Mouse (Mus musculus) c-Kit-positive CD71-positive TER-119-positive erythroid progenitor cells, embryonic 14.5 days (primary cell): Measurements from ENCODE around the gene Sirt6.

Source experiments
- DNase-seq: peaks from one replicate; pipeline ENCODE4 v3.0.0-alpha.2; 2013; ENCODE audit warnings: low spot score

Sirt6 gene

DNA sequence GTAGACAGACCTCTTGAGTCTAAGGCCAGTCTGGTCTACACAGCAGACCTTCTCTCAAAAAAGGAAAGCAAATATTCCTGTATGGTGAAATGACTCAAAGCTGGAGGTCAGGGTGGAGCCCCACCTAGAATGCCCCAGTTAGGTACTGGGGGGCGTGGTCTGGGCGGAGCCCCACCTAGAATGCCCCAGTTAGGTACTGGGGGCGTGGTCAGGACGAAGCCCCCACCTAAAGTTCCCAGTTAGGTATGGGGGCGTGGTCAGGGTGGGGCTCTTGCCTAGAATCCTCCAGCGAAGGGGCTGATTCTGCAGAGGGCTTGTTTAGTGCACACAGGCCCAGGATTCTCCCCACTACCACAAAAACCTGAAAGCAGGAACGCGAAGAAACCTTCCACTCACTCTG, 4.2 kb downstream of the Sirt6 start:
- DNase-seq = no peak

DNA sequence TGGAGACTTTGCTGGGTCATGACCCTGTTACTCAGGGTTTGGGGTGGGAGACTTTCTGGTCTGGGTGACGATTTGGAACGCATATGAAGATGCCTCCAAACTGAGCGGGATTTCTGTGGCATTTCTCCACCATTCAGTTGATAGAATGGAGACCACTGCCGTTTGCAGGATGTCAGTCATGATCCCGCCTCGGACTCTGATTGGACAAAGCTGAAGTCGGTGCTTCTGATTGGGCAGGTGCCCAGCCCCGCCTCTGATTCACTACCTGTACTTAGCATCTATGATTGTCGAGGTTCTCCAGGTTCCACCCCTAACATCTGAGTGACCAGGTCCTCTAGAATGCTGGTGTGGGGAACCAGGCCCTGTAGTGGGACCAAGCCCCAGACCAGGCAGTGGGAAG, 6.8 kb downstream of the Sirt6 start:
- no peak for DNase-seq

DNA sequence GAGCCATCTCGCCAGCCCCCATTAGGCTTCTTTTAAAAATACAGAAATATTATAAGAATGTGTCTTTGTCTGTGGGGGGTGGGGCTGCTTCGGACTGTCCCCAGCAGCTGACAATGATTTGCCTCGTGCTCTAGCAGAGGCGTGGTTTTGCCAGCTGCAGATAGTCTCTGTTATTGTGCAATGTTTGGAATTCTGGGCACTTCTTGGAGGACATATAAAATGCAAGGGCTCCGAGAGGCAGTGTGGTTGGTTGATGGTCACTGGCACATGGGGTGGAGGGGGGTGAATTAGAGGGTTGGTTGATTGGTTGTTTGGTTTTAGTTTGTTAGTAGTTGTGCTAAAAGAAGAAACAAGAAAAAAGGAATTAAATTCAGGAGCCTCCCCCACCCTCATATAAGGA, 7.6 kb downstream of the Sirt6 start:
- DNase-seq = no peak

DNA sequence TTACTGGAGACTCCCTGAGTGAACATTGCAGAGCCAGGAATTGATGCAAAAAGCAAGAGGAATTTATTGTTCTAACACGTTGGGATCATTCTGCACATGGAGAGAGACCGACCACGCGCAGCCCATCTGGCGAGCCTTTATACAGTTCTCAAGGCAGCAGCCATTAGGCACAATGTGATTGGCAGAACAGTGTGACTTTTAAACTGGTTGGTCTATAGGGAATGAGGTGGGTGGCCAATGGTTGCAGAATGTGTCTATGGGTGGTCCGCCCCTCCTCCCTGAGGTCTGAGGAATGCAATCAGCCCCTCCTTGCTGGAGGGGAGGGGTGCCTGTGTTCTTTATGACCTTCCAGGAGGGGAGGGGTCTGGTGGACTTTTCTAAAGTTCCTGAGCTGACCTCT, 12.1 kb downstream of the Sirt6 start:
- DNase-seq = no peak

DNA sequence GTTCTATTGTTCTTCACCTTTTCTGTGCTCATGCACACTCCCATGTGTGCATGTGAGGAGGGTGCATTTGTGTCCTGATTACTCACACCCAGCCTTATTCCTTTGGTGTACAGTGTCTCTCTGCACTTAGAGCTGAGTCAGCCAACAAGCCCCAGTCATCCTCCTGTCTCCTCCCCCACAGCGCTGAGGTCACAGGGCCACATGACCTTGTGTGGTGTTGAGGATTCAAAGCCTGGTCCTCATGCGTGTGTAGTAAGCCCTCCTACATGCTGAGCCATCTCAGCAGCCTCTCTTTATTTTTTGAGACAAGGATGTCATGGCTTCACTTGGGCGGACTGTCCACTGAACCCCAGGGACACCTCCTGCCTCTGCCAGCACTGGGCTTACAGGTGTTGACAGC, 14.8 kb downstream of the Sirt6 start:
- DNase-seq = no peak

DNA sequence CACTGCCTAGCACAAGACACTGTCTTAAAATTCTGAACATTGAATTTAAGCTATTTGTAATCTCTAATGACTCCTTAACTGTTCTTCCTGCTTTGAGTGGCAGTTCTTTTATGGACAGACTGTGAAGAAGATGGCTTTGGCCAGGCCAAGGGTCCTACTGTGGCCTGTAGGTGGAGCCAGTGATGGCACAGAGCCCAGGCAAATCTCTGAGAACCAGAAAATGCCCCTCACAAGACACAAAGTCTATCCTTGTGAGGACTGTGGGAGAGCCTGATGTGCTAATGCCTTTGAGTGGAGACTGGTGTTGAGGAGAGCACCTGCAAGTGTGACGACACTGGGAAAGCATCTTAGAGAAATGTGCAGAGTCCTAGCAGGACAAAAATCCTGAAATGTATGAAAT, 19.3 kb downstream of the Sirt6 start:
- DNase-seq = no peak

DNA sequence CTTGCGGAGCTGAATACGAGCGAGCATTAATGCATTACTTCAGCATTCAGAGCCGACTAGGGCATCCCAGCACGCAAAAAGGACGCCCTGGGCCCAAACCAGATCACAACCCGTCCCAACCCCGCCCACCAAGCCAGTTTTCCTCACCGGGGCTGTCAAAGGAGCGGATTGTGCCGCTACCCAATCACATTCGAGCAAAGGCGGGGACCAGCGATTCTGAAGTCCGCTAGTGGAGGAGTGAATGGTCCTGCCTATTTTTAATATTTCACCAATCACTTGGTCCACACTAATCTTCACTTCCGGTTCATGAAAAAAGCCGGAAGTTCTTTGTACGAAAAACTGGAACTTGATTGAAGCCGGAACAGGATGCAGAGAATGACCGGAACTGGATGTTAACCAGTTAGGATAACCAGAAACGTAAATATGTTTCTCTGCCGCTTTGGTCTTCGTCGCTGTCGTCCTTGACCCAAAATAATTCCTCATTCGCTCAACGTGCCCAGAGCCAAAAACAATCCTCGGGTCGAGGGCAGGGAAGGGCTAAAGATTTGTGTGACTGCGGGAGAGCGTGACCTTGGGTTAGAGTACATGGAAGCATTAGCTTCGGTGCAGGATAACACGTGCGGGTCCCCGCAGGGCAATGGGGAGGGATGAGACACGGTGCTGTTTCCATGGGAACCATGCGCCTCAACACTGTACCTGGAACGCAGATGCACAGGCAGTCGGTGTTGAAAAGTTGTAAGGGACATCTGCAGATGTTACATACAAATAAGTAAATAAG, 21.4 kb downstream of the Sirt6 start, which contains the start of gene BC025920:
BC025920 (plus strand) TSS at position 297 of the 778 bp plus-strand sequence.
- DNase-seq = peak; percentile 96

DNA sequence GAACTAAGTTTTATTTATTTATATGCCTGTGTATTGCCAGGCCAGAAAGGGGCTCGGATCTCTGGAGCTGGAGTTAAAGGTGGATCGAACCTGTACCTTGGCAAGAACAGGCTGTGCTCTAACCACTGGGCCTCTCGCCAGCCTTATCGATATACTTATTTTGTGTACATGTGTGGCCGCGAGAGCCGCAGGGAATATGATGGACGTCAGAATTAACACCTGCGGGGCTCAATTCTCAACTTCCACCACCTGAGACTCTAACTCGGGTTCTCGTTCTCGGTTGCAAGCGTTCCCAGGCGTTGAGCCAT, 22.0 kb downstream of the Sirt6 start:
- DNase-seq = no peak

DNA sequence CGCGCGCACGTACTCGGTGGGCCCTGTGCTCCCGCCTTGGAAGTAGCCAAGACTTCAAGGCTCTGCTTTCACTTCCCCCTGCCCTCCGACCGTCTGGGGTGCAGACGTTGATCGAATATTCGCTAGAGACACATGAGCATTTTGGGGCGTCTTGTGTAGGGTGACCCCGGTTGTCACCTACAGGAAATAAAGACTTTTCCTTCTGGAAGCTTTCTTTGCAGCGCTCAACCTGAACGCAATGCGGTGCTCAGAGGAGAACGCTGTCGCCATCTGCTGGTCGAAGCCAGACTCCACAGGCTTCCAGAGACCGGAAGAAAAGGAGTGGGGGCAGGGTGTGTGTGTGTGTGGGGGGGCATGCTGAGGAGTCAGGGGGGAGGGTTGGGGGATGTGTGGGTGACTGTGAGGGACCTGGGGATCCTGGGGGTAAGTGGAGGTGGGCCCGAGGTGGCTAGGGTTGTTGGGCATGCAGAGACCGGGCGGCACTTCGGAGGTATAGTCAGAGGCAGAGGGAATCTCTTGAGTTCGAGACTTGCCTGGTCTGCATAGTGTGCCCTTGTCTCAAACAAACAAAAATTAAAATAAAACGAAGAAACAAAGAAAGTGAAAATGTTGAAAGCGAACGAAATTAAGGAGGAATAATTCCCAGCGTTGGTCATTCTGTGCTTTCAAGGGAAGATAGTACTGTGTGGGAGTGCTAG, 22.5 kb downstream of the Sirt6 start:
- DNase-seq = peak; percentile 90

DNA sequence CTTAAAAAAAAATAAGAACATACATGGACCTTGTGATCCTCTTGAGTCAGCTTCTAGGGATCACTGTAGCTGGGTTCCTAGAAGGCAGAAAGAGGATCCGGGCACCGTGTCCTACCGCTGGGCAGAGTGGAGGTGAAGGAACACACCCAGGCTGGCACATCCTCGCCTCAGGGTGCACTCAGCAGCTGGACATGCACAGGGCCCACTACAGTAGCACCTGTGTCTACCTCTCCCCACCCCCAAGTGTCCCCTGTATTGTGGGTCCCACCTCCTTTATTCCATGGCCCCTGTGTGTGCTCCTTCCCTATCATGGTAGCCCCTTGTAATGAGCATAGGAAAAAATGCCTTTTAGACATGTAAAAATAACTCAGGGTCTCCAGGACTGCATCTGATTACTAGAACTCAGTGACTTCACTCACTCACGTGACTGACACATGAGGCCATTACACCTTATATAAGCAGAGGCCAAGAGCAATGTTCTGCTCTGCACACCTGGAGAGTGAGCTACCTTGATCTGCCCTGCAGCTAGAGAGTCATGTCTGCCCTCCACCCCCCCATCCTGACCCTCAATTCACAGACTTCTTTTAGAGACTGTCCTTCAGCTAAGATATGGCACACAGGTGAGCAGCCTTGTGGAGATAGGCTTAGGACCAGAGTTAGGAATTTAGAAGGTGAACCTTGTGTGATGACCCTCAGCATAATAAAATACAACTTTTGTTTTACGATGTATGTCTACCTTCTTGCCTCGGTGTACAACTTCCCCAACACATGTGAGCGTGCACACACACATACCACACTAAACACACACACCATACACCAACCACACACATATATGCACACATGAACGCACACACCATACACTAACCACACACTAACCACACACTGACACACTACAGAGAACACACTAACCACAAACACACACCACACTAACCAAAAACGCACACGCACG, 23.3 kb downstream of the Sirt6 start:
- DNase-seq = no peak

DNA sequence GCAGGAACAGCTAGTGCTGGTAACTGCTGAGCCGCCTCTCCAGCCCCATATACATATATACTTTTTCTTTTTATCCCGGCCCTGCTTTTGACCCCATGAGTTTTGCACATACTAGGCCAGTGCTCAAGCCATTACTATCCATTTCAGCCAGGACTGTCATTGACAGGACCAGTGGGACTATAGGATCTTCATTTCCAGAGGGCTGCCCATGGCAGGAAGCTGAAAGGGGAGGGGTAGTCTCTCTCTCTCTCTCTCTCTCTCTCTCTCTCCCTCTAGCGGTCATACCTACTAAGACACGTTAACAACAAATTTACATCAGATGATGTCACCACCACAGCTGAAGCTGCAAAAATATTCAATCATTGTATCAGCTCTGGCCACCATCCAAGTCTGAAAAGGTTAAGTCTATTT, 24.9 kb downstream of the Sirt6 start:
- DNase-seq = peak; percentile 54

DNA sequence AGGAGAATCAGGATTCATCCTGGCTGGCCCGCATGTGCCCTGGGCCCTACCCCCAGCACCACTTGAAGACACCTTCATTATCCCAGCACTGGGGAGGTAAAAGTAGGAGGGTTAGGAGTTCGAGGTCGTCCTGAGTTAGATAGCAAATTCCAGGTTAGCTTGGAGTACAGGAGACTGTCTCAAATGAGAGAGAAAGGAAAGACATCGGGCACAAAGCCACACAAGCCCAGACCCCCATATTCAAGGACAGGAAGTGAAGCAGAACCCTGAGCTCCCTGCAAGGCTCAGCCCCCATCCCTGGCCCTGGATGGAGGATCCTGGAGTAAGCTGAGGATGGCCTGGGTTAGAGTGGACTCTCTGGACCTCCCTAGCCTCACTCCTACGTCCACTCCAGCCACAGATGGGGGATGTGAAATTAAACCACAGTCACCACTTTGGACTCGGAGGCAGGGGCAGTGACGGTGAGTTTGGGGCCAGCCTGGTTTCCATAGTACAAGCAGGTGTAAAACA, 26.1 kb downstream of the Sirt6 start:
- DNase-seq = no peak

DNA sequence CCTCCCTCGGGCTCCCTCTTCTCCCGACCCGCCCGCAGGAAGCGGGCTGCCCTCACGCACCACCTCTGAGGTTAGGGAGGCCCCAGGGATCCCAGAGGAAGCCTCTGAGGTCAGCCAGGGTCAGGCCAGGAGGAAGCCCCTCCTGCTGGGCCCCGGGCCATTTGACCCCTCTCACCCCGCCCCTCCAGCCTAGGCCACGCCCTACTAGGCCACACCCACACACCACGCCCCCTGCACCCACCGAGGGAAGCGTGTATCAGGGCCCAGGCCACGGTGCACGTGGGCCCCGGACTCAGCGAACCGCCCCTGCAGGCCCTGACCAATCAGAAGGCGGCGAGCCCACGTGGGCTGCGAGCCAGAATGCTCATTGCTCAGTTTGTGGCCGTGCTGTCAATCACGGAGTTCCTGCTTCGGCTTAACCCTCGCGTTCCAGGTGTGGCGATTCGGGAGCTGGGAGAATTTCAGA, 26.8 kb downstream of the Sirt6 start, which contains the start of gene Tle6:
Tle6 (minus strand) TSS at position 336 of the 466 bp plus-strand sequence.
- DNase-seq = peak; percentile 93

DNA sequence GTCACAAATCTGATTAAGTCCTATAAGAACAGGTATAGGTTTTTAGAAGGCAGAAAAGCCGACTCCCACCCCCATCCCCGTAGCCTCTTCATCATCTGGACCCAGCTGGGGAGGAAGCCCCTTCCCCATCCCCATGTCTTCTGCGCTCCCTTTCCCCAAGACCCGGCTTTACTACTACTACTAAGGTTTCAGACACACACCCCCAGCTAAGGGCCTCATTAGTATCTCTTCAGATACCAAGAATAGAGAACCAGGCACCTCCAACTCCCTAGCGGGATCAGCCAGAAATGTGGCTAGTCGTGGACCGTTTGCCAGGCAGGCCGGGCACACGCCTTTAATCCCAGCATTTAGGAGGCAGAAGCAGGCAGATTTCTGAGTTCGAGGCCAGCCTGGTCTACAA, 27.5 kb downstream of the Sirt6 start:
- no peak for DNase-seq

DNA sequence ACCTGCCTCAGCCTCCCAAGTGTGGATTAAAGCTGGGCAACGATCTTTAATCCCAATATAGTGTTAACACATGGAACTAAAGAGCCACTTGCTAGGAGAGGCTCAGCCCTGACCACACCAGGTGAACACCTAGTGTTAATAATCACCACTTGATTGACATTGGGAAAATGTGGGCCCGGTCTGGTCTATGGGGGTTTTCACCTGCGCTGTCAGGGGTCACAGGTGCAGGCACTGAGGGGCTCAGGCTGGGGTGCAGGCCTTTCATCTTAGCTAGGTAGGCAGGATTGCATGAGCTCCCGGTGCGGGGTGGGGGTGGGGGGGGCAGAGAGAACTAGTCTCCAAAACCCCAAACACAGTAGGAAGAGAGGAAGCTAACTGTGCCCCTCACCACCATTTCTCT, 28.0 kb downstream of the Sirt6 start:
- DNase-seq = no peak

DNA sequence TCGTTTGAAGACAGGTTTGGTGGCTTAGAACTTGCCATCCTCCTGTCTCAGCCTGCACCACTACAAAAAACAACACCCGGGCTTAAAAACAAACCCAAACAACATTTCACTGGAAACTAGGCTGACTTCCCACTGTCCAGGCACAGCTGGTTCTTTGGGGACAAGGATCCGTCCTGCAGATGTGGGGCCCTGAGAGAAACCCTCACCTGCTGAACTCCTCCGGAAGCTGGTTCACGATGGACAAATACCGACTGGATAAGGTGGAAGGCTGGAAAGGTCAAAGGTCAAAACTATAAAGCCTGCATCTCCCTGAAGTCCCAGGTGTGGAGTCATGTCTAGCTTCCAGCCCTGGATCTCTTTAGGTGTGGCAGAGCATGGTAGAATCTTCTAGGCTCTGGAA, 28.7 kb downstream of the Sirt6 start:
- no peak for DNase-seq

DNA sequence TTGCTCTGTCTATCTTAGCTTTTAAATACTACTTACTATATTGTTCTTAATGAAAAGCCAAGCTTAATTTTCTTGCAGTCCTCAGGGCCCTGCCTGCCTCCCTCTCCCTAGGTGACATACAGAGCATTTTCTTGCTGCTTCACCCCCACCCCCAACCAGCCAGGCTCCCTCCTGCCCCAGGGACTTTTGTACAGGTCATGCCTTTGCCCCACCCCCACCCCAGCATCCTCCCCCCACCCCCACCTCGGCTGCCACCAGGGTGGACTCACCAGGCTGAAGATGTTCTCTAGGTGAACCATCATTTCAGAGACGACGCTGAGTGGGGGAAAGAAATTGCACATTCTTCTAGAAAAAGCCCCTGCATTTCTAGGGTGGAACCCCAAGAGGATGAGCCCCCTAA, 29.3 kb downstream of the Sirt6 start:
- DNase-seq = no peak

DNA sequence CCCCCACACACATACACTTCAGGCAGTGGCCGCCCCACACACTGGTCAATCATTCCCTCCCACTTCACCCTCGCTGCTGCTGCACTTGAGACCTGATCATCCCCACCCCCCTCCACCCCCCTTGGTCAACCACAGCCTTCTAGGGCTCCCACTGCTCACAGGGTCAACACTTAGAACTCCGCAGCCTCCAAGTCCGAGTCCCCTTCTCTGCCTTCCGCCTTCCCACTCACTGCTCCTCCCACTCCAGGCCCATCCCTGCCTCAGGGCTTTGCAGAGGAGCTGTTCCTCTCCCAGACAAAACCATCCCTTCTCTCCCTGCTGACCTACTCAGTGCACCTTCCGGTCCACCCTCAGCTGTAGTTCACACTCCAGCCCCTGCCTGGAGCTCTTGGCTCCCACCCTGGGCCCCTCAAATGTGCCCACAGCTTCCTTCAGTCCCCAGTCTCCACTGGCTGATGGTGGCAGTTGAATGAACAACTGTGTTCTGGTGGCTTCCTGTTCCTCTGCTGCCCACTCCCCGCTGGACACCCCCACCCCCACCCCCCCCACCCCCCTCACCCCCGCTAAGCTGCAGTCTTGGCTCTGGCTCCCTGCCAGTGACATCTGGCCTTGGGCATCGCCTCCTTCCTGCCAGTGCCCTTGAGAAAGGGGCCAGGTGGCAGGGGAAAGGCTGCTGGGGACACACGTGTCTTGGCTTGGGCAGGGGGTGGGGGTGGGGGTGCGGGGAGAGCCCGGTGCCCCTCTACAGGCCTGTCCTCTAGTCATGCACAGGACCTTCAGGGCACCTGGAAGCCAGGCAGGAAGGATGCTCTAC, 30.3 kb downstream of the Sirt6 start:
- no peak for DNase-seq

DNA sequence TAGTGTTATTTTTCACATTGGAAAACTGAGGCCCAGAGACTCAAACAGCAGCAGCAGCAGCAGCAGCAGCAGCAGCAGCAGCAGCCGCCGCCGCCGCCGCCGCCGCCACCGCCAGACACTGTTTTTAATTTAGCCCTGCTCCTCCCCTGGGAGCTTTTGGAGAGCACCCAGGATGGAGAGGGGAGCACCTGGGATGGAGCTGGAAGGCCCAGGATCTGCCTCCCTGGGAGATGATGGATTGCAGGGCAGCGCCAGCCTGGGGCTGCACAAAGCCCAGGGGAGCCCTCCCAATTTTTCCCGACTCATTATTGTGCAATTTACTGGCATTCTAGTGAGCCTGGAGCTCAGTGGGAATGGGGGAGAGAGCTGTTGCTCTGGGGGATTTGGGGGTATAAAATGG, 31.0 kb downstream of the Sirt6 start:
- no peak for DNase-seq

DNA sequence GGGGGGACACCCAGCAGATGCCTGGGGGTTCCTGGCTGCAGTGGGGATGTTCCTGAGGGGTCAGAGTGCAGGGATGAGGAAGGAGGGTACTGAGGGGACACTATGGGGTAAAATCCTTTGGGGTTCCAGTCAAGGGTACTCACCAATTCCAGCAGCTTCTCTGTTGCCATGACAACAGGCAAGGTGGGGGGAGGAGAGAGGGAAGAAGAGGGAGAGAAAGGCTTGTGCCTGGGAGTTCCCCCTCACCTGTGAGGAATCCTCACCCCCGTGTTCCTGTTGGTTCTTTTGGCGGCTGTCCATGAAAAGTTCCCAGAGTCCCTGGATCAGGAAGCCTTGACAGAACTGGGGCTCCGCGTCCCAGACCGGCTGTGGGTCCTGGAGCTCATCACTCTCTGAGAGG, 32.0 kb downstream of the Sirt6 start:
- DNase-seq = no peak

DNA sequence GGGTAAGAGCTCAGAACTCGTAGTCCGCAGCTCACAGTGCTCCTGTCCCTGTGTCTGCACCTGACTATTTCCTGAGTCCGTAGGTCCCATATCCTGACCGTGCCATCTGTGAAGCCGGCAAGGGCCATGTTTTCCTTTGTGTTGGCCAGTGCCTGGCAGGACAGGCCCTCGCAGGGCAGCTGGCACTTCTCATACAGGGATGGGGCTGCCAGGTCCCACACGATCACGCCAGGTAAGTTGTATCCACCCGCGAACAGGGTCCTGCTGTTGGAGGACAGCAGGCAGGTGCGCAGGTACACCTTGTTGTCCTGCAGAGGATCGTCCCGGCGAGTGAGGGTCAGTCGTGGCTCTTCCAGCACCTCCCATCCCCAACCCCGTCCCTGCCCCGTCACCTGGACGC, 33.7 kb downstream of the Sirt6 start:
- DNase-seq = no peak
